Mouse (Mus musculus) heart, embryonic 13.5 days (tissue): ENCODE data around the gene 3110009E18Rik. TPM values are rescaled to one million over a fixed set of nuclear protein-coding genes. Genes with fewer than 3 reads are reported as not detected.

Experiments
- ATAC-seq: fragments of 200-750 bp; cut with Nextera tagmentation; 2 replicates; pipeline ENCODE4 v1.8.0; 2017; ENCODE audit warnings: moderate TSS enrichment; ENCODE audit not compliant: insufficient number of reproducible peaks, low FRiP score, low TSS enrichment; ENCODE audit errors: extremely low read depth
- H3K27ac ChIP-seq: fragments of 300-500 bp; sonication (generic); replicated peaks from 2 replicates; pipeline ENCODE4 v1.5.1; 2015; ENCODE audit warnings: moderate library complexity, mild to moderate bottlenecking, inconsistent platforms
- H3K27me3 ChIP-seq: fragments of 300-500 bp; sonication (generic); replicated peaks from 2 replicates; pipeline ENCODE4 v1.6.1; 2015; ENCODE audit warnings: mild to moderate bottlenecking, inconsistent platforms
- H3K36me3 ChIP-seq: fragments of 300-500 bp; sonication (generic); 2 replicates; pipeline ENCODE4 v1.6.1; 2015; ENCODE audit warnings: mild to moderate bottlenecking, inconsistent platforms
- H3K4me1 ChIP-seq: fragments of 300-500 bp; sonication (generic); 2 replicates; pipeline ENCODE4 v1.6.1; 2015; ENCODE audit warnings: inconsistent platforms
- H3K4me2 ChIP-seq: fragments of 300-500 bp; sonication (generic); 2 replicates; pipeline ENCODE4 v1.6.1; 2015; ENCODE audit warnings: inconsistent platforms, mild to moderate bottlenecking, moderate library complexity
- H3K4me3 ChIP-seq: fragments of 300-500 bp; sonication (generic); 2 replicates; pipeline ENCODE4 v1.5.1; 2015; ENCODE audit warnings: moderate library complexity, mild to moderate bottlenecking, inconsistent platforms
- H3K9ac ChIP-seq: fragments of 300-500 bp; sonication (generic); 2 replicates; pipeline ENCODE4 v1.6.1; 2015; ENCODE audit warnings: inconsistent platforms, mild to moderate bottlenecking, moderate library complexity
- H3K9me3 ChIP-seq: fragments of 300-500 bp; sonication (generic); 2 replicates; pipeline ENCODE4 v1.6.1; 2016; ENCODE audit warnings: inconsistent platforms
- WGBS: fragments of 180-500 bp; shearing (Covaris S2); methylation state at CpG from one replicate; pipeline ENCODE4 v1.1.7; 2015; ENCODE audit warnings: mixed read lengths; 5-methylcytosine and 5-hydroxymethylcytosine counted together
- polyA plus RNA-seq: library from polyadenylated mRNA; unstranded; fragments of >200 nt; fragmentation: Nextera tagmentation; extraction: Ambion mirVana; gene quantifications from 2 replicates; pipeline ENCODE4 v1.2.1, GENCODE M21; 2015

3110009E18Rik gene
- polyA plus RNA-seq, 1 experiment from 2014 or later = 12.0 TPM

DNA sequence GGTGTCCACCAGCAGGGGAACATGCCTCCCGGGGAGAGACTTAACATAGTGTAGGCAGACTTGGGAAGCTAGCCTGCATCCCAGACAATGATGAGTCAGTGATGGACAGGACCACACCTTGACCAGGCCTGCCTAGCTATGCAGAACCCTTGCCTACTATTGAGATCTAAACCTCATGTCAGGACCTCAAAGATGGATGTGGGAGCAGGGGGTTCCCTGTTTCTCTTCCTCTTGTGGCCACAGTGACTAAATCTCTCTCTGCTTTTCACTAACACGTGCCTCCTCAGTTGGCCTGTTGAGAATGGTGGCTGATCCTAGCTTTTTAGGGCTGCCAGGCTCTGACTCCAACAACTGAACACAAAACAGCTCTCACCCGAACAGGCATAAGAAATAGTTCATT lies 81.6 kb downstream of the 3110009E18Rik start:
- H3K27me3 ChIP-seq = 0 out of 2 replicates have a peak, but pooled peaks cover 3% of the 10 kb centered on the region
- no peak overlapping the region for H3K9ac ChIP-seq
- H3K4me3 ChIP-seq = no peak overlapping the region
- H3K9me3 ChIP-seq = no peaks in the 10 kb centered on the region
- 60% methylated on average over 3 of the region's 3 CpGs for WGBS
- no peaks in the 10 kb centered on the region for H3K36me3 ChIP-seq
- no peak overlapping the region for H3K27ac ChIP-seq
- H3K4me1 ChIP-seq = no peaks in the 10 kb centered on the region
- no peak overlapping the region for H3K4me2 ChIP-seq
- no peak for ATAC-seq

DNA sequence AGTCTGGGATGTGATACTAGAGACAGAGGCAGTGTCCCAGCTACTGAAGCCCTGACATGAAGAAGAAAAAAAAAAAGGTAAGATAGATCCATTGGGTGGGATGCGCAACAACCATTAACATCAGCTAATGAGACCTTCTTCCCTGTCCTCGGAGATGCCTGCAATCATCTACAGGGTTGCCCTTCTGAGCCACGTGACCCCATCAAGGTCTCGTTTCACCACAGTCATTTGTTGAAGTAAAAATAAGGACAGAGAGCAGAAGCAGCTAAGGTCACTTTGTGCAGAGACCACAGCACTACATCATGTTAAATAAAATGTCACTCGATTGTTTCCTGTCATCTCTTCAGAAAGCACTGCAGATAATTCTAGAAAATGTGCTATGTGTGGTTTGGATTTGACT lies 82.8 kb downstream of the 3110009E18Rik start:
- ATAC-seq = no peak
- no peaks in the 10 kb centered on the region for H3K27me3 ChIP-seq
- H3K36me3 ChIP-seq = no peaks in the 10 kb centered on the region
- H3K4me1 ChIP-seq = no peaks in the 10 kb centered on the region
- 70% methylated on average over 5 of the region's 5 CpGs for WGBS
- H3K4me2 ChIP-seq = no peak overlapping the region
- no peak overlapping the region for H3K27ac ChIP-seq
- no peak overlapping the region for H3K9ac ChIP-seq
- H3K9me3 ChIP-seq = no peaks in the 10 kb centered on the region
- no peak overlapping the region for H3K4me3 ChIP-seq

DNA sequence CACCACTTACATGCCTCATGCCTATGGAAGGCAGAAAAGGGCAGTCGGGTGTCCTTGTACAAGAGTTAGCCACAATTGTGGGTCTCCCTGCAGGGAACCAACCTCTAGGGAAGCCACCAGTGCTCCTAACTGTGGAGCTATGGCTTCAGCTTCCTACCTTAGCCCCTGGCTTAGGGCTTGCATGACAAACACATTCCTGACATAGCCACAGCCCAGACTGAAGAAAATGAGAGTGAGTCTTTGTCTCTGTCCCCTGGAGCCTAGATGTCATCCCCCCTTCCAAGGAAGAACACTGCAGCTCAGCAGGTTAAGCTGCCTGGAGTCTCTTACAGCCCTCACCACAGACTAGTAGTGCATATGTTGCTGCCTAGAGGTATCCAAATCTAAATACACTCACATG lies 83.8 kb downstream of the 3110009E18Rik start:
- WGBS = 48% methylated on average over 1 of the region's 1 CpGs
- H3K36me3 ChIP-seq = no peaks in the 10 kb centered on the region
- no peaks in the 10 kb centered on the region for H3K27me3 ChIP-seq
- ATAC-seq = no peak
- no peak overlapping the region for H3K4me2 ChIP-seq
- no peaks in the 10 kb centered on the region for H3K4me1 ChIP-seq
- no peak overlapping the region for H3K27ac ChIP-seq
- no peaks in the 10 kb centered on the region for H3K9me3 ChIP-seq
- no peak overlapping the region for H3K4me3 ChIP-seq
- H3K9ac ChIP-seq = no peak overlapping the region

DNA sequence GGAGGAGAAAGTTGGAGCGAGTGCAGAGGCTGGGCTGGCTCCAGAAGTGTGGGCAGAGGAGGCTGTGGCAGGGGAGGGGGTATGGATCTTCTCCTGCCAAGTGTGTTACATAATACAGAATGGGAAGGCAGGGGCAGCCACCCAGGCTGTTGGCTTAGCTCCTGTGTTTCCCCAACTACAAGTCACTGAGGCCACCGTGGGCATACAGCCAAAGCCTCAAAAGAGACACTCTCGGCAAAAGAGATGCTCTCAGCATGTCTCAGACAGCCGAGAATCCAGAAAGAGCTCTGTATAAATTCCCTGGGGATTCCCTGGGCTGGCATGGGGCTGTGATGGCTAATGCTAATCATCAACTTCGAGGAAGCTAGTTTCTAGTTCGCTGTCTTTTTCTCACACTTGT lies 86.6 kb downstream of the 3110009E18Rik start:
- ATAC-seq = no peak
- no peak overlapping the region for H3K27ac ChIP-seq
- no peaks in the 10 kb centered on the region for H3K36me3 ChIP-seq
- 63% methylated on average over 6 of the region's 6 CpGs for WGBS
- H3K9ac ChIP-seq = no peak overlapping the region
- no peaks in the 10 kb centered on the region for H3K9me3 ChIP-seq
- no peaks in the 10 kb centered on the region for H3K4me1 ChIP-seq
- H3K4me2 ChIP-seq = no peak overlapping the region
- no peak overlapping the region for H3K4me3 ChIP-seq
- no peaks in the 10 kb centered on the region for H3K27me3 ChIP-seq

- ATAC-seq = no peak
- Histone ChIP-seq H3K4me2 (no peak overlapping the region), H3K4me1 (no peaks in the 10 kb centered on the region), H3K36me3 (no peaks in the 10 kb centered on the region), H3K27ac (no peak overlapping the region), H3K4me3 (no peak overlapping the region), H3K9ac (no peak overlapping the region), H3K27me3 (no peaks in the 10 kb centered on the region), H3K9me3 (no peaks in the 10 kb centered on the region)
- WGBS = 70% methylated on average over 11 of the region's 11 CpGs
These were observed 87.7 kb downstream of the 3110009E18Rik start for GRCm38 (mm10) chr1:120208502-120209230.

GRCm38 (mm10) chr1:120220841-120221240 lies 99.9 kb downstream of the 3110009E18Rik start:
- Histone ChIP-seq H3K9me3 (no peaks in the 10 kb centered on the region), H3K36me3 (no peaks in the 10 kb centered on the region), H3K4me3 (no peak overlapping the region), H3K4me2 (no peak overlapping the region), H3K9ac (no peak overlapping the region), H3K4me1 (no peaks in the 10 kb centered on the region), H3K27ac (no peak overlapping the region), H3K27me3 (no peaks in the 10 kb centered on the region)
- ATAC-seq = no peak
- 66% methylated on average over 6 of the region's 6 CpGs for WGBS

DNA sequence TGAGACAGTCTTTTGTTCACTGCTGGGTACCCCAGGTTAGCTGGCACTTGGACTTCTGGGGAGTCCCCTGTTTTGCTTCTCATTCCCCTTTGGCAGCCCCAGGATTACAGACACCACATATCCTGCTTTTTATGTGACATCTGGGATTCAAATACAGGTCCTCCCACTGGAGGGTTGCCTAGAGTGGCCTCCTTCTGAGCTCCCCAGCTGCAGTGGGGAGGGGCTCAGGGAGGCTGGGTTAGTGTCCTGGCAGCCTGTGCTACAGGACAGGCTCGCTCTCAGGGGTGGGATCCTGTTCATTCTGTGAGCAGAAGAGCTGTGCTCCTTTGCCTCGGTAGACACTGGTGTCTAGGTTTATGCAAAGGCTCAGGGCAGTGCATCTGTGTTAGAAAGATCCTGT lies 100.3 kb downstream of the 3110009E18Rik start:
- H3K9ac ChIP-seq = no peak overlapping the region
- no peak for ATAC-seq
- H3K27ac ChIP-seq = no peak overlapping the region

DNA sequence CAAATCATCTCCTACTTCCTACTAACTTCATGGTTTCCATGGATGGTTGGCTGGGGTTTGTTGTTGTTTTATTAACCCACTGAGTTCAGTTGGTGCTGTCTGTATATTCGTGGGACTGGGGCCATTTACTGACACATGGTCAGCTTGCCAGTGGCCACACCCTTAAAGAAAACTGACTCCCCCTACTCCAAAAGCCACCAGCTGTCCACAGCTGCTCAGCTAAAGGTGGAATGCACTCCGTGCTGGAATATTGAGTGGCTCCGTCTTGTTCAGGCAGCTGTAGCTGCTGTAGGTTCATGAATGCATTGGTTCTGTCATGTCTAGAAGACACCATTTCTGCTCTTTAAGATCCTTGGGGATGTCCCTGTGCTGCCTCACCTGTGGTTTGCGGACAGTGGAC lies 102.6 kb downstream of the 3110009E18Rik start:
- H3K4me2 ChIP-seq = no peak overlapping the region
- H3K4me3 ChIP-seq = no peak overlapping the region
- no peak for ATAC-seq
- 68% methylated on average over 4 of the region's 4 CpGs for WGBS
- H3K27me3 ChIP-seq = no peaks in the 10 kb centered on the region
- no peak overlapping the region for H3K9ac ChIP-seq
- no peak overlapping the region for H3K27ac ChIP-seq
- no peaks in the 10 kb centered on the region for H3K4me1 ChIP-seq
- H3K36me3 ChIP-seq = no peaks in the 10 kb centered on the region
- H3K9me3 ChIP-seq = no peaks in the 10 kb centered on the region

More for the DNA sequence above, 100.3 kb downstream of the 3110009E18Rik start:
- Histone ChIP-seq H3K4me1 (no peaks in the 10 kb centered on the region), H3K4me3 (no peak overlapping the region), H3K9me3 (no peaks in the 10 kb centered on the region), H3K36me3 (no peaks in the 10 kb centered on the region), H3K4me2 (no peak overlapping the region), H3K27me3 (no peaks in the 10 kb centered on the region)
- 44% methylated on average over 2 of the region's 2 CpGs for WGBS

GRCm38 (mm10) chr1:120229723-120230471 lies 108.9 kb downstream of the 3110009E18Rik start:
- no peak overlapping the region for H3K9ac ChIP-seq
- H3K36me3 ChIP-seq = no peaks in the 10 kb centered on the region
- H3K27ac ChIP-seq = no peak overlapping the region
- no peak for ATAC-seq
- no peaks in the 10 kb centered on the region for H3K27me3 ChIP-seq
- 79% methylated on average over 10 of the region's 10 CpGs for WGBS
- no peaks in the 10 kb centered on the region for H3K9me3 ChIP-seq
- H3K4me3 ChIP-seq = no peak overlapping the region
- H3K4me1 ChIP-seq = peaks cover 8% of the 10 kb centered on the region
- H3K4me2 ChIP-seq = no peak overlapping the region

- peaks cover 8% of the 10 kb centered on the region for H3K4me1 ChIP-seq
- no peak for ATAC-seq
- H3K4me3 ChIP-seq = no peak overlapping the region
- H3K27ac ChIP-seq = no peak overlapping the region
- 6% methylated on average over 6 of the region's 6 CpGs for WGBS
- H3K9ac ChIP-seq = no peak overlapping the region
- no peaks in the 10 kb centered on the region for H3K27me3 ChIP-seq
- H3K9me3 ChIP-seq = no peaks in the 10 kb centered on the region
- H3K4me2 ChIP-seq = no peak overlapping the region
- no peaks in the 10 kb centered on the region for H3K36me3 ChIP-seq
These were observed 110.3 kb downstream of the 3110009E18Rik start for GRCm38 (mm10) chr1:120231334-120231733.

DNA sequence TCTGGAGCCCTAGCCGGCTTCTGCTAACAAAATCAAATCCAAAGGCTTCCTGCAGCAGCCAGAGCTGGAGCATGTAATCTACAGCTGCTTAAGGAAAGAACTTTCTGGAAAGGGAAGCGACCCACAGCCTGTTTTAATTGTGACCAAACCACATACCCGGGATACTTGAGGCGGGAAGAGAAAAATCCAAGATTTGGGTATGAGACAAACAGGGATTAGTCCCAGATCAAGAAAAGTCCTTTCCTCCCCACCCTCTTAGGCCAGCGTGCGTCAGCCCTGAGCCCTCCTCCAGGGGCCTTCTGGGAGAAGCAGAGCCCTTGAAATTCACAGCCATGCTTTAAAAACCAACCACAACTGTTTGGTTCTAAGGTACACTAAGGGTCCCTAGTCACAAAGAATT lies 111.2 kb downstream of the 3110009E18Rik start:
- Histone ChIP-seq H3K27me3 (no peaks in the 10 kb centered on the region), H3K36me3 (no peaks in the 10 kb centered on the region), H3K9me3 (no peaks in the 10 kb centered on the region), H3K9ac (no peak overlapping the region), H3K4me3 (no peak overlapping the region), H3K27ac (no peak overlapping the region), H3K4me2 (no peak overlapping the region), H3K4me1 (peaks cover 8% of the 10 kb centered on the region)
- 81% methylated on average over 6 of the region's 6 CpGs for WGBS
- ATAC-seq = no peak
